Mouse (Mus musculus) skeletal muscle tissue, adult 2 months (tissue): ENCODE data around the gene Fcgrt.

Experiments
- DNase-seq: peaks from one replicate; pipeline ENCODE4 v3.0.0-alpha.2; 2012; ENCODE audit warnings: low read depth, low spot score

Fcgrt gene

DNA sequence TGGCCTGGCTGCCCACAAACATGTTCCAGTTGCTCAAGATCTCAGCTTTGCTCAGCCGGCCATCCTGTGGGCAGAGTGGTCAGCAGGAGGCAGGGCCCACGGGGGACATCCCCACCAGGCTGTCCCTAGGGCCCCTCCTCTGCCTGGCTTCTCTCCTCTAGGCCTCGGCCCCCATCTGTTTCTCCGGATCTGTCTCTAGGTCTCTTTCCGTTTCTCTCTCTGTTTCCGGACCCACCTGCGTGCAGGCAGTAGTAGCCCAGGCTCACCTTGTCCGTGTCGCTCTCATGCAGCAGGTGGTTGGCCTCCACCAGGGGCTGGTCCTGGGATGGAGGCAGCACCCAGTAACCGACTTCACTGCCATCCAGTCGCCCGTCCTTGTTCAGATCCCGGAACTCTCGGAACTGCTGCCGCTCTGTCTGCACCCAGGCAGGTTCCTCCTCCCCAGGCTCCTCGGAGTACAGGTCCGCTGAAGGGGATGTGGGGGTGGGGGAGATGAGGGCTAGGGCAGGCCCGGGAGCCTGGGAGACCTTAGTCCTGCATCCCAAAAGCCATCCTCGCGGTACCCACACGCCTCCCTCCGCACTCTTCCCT is 20.3 kb downstream of the Fcgrt start:
- no peak for DNase-seq

DNA sequence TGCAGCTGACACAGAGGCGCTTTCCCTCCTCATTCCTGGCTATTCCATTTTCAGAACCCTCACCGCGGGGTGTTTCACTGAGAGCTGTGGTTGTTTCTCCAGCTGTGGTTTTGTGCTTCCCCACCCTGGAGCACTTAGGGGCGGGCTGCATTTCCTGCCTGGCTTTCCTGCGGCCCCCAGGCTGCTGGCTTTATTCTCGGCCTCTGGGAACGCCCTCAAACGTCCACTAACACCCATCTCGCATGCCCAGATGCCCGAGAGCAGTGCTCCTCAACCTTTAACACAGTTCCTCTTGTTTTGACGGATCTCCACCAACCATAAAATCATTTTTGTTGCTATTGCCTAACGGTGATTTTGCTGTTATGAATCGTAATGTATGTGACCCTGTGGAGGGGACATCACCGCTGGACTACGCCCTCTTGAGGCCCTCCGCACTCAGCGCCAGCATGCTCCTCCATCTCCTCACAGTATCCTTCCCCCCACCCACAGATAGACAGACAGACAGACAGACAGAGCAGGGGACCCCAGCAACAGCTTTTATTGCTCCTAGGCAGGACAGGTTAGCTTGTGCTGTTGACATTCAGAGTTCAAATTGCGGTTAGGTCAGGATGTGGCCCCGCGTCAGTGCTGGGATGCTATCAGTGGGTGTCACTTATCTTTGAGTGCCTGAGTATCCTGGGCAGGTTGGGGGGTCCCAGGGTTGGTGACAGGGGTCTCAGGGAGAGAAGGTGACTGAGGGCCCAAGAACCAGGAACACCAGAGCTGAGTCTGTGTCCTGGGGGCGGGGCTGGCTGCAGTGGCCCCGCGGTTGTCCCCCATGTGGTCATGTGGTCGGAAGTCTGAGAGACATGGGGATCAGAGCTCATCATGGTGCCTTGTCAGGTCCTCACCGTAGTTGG is 21.0 kb downstream of the Fcgrt start:
- DNase-seq: no peak

DNA sequence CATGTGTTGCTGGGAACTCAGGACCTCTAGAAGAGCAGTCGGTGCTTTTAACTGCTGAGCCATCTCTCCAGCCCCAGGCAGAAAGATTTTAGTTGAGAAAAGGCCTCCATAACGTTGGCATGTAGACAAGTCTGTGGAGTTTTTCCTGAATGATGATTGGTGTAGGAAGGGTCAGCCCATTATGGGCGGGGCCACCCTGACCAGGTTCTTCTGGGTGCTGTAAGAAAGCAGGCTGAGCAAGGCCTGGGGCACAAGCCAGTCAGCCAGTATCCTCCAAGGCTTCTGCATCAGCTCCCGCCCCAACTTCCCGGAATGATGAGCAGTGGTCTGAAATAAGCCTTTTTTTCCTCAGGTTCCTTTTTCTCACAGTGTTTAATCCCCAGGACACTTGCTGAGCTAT is 22.6 kb downstream of the Fcgrt start:
- no peak for DNase-seq

DNA sequence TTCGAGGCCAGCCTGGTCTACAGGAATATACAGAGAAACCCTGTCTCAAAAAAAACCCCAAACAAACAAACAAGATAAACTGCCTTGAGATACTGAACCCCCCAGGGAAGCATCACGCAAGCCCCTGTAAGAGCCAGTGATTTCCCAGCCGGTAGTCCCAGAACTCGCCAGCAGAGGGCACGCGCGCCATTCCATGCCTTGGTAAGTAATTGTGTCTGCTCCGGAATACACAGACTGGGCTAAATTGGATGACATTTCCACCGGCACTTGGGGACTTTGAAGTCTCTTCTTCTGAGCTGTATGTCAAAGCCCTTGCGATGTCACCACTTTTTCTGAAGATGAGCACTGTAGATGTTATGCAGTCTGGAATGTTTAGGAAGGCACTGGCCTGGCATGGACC is 23.8 kb downstream of the Fcgrt start:
- DNase-seq: peak; percentile 86

DNA sequence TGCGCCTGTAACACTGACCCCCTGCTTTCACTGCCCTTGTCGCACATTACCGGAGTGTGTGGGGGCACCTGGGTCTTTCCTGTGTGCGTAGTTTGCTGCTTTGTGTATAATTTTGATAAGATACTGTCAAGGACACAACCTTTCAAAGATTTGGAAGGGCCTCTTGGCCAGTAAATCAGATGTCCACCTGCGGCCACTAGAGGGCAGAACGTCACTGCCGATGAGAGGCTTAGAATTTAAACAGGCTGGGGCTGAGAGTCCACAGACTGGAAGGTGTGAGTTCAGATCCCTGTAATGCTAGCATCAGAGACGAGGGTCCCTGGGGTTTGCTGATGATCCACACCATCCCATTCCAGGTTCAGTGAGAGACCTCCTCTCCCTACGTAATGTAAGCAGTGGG is 25.1 kb downstream of the Fcgrt start:
- peak; percentile 72 for DNase-seq

DNA sequence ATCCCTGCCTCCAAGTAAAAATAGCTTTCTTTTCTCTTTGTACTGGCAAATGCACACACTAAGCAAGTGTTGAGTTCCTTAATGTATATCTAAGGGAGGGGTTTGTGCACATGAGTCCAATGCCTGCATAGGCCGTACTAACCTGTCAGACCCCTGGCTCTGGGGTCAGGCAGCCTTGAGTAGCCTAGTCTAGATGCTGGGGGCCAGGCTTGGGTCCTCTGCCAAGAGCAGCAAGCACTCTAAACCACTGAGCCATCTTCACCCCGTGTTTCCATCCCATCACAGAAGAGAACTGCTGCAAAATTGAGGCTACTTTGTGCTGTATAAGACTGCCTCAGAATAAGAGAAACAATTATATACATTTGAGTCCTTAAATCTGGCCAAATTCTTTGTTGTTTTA is 25.8 kb downstream of the Fcgrt start:
- DNase-seq: no peak

DNA sequence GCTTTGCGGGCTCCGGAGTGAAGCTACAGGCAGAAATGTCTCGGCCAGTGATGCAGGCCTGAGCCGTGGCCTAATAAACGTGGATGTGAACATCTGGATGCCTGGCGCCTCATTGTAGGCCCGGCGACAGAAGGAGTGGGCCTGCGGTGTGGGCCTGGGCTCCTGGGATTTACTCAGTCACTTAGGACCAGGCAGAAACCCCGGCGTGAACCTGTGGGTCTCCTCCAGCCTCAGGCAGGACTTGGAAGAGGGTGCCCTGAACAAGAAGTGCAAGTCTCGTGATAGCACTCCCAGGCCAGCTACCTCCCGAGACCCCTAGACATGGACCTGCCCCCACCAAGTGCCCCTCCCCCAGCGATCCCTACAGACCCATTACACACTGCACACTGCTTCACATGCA is 26.3 kb downstream of the Fcgrt start:
- no peak for DNase-seq

DNA sequence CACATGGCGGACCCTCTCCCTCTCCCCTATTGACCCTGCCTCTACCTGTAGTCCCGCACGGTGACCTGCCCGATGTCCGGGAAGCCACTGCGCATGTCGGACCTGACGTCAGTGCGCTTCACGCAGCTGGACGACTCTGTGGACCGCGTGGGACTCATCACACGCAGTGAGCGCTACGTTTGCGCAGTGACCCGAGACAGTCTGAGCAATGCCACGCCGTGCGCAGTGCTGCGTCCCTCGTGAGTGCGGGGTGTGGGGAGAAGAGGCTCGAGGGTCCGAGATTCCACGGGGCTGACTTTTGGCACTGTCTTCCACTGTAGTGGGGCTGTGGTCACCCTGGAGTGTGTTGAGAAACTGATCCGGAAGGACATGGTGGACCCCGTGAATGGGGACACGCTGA is 27.1 kb downstream of the Fcgrt start:
- no peak for DNase-seq

DNA sequence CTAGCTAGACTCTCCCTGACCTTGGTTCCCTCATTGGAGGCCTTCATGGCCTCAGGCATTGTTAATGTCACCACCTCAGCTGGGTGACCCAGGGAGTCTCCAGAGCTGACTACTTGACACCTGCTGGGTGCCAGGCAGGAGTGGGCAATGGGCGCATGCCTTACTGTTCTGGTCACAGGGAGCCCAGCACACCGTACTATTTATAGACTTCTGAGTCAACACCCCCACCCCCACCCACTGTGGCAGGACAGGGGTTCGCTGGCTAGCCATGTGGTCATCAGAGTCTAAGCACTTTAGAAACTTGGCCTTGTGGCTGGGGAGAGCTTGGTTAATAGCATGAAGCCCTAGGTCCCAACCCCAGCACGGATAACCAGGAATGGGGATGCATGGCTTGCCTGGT is 28.2 kb downstream of the Fcgrt start:
- DNase-seq: peak; percentile 83

DNA sequence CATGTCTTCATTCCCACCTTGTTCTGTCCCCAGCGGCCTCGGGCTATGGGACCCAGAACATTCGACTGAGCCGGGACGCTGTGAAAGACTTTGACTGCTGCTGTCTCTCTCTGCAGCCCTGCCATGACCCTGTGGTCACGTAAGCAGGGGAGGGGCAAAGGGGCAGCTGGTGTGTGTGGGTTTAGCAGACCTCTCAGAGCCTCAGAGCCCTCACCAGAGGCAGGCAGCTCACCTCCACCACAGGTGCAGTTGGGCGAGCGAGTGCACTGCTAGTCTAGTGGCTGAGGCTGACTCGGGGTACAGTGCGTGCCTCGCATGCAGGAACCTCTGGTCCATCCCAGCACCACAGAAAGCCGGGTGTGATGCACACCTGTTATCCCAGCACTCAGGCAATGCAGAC is 29.7 kb downstream of the Fcgrt start:
- no peak for DNase-seq

DNA sequence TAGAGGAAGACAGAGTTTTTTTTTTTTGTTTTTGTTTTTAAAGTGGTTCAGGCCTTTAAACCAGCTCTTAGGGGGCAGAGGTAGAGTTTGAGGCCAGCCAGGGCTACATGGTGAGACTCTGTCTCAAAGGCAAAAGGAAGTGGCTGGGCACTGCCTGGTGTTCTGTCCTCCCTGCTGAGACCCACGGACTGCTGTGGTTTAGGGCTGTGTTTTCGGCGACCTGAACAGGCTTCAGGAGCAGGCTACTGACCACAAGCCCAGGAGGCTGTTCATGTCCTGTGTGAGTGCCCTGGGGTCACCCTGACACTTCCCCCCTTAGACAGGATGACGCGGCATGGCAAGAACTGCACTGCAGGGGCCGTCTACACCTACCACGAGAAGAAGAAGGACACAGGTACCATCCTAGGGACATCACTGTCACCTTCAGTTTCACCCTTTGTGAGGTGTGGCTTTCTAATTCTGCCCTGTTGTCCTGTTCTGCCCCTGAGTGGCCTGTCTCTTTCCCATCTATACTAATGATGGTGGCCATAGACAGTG is 30.4 kb downstream of the Fcgrt start:
- no peak for DNase-seq

DNA sequence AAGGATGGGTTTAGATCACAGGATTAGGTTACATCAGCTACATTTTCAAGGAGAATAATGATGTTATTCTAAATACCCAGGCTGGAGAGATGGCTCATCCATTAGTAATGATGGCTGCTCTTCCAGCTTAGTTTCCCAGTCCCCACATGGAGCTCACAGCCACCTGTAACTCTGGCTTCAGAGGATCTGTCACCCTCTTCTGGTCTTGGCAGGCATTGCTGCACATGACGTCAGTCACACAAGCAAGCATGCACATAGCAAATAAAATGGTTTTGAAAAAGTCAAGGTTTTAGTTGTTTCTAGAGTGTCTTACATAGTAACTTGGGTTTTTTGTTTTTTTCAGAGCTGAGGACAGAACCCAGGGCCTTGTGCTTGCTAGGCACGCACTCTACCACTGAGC is 31.4 kb downstream of the Fcgrt start:
- DNase-seq: no peak

DNA sequence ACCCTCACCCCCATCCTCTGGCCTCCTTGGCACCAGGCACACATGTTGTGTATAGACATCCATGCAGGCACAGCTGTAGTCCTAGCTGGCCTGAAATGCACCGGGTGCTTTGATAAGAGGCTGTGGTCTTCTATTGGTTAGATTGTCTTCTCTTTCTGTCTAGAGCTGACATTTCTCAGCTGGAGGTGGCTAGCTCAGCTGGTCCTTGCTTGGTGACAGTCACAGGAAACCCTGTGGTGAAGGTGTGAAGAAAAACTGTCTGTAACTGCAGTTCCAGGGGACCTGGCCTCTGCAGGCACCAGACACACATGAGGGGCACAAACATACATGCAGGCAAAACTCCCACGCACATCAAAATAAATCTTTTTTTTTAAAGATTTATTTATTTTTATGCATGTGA is 34.0 kb downstream of the Fcgrt start:
- no peak for DNase-seq

DNA sequence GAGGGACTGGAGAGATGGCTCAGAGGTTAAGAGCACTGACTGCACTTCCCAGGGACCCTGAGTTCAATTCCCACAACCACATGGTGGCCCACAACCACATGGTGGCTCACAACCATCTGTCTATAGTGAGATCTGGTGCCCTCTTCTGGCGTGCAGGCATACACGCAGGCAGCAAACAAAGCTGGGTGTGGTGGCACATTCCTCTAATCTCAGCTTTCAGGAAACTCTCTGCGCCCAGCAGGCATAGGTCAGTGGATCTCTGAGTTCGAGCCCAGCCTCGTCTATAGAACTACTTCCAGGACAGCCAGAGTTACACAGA is 35.7 kb downstream of the Fcgrt start:
- DNase-seq: no peak

DNA sequence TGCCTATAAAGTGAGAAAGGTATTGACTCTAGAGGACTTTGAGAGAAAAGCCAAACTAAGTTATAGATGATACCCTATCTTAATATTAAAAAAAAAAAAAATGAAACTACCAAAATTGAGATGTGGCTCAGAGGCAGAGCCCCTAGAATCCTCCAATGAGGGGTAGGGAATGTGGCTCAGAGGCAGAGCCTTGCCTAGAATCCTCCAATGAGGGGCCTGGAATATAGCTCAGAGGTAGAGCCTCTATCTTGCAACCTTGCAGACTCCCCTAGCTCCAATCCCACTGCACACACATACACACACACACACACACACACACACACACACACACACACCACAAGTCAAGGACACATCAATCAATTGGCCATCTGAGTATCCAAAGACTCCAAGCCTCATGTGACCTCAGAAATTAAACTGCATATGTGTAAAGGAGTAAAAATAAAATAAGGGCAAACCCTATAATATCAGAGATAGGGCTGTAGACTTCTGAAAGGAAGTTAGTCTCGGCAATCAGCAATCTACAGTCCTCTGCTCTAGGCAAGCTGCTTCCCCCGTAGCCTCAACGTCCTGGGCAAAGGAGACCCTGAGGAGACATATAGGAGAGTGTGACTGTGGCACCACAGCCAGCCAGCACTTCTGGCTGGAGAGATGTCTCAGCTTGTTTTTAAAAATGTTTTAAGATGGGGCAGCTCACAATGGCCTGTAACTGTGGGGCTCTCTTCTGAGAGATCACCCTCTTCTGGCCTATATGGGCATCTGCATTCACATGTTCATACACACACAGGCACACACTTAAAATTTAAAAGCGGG is 36.3 kb downstream of the Fcgrt start:
- DNase-seq: no peak

DNA sequence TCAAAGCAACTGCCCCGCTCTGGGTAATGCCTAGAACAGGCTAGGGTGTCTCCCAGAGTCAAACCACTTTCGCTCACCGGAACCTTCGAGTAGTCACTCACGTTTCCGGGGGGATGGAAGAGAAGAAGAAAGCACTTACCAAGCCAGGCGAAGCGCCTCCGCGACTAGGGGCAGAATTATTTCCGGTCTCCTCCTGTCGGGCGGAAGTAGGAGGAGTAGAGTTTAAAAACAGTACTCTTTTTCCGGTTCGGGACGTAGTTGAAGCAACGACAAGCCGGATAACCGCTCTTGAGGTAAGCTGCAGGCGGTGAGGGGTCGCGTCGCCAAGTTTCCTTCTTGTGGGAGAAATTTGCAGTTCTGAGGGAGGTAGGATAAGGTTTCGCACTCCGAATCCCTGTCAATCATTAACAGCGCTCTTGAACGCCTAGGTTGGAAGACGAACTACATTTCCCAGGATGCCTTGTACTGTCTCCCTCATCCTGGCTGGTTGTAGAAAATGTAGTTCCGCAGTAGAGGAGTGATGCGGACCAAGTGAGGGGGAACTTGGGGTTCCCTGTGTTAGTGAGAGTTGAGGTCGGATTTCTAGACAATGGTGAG is 41.3 kb downstream of the Fcgrt start, which contains the start of the genes Nosip and Prrg2:
Gene Nosip (plus strand): TSS at position 191 of the 597 bp plus-strand sequence.
Gene Prrg2 (minus strand): TSS at position 439 of the 597 bp plus-strand sequence.
- DNase-seq: peak; percentile 96

DNA sequence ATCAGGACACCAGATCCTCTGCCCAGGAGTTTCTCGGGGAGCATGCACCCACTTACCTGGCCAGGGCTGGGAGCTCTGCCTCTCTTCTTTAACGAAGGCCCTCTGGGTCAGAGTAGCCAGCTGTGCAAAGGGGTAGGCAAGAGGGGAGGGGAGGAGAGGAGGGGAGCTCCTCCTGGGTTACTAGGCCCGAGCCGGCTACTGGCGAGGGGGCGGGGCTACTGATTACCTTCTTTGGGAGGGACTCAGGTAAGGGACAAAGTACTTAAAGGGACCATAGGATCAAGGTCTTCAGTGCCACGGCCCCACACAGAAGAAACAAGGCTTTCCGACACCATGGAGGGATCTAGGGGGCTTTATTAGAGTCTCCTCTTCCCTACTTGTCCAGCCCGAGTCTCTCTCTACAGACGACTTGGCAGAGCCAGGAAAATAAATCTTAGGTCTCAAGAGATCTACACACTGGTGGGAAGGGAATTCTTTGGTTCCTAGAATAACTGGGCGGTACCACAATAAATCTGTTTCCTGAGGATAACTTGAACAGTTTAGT is 42.0 kb downstream of the Fcgrt start:
- no peak for DNase-seq

DNA sequence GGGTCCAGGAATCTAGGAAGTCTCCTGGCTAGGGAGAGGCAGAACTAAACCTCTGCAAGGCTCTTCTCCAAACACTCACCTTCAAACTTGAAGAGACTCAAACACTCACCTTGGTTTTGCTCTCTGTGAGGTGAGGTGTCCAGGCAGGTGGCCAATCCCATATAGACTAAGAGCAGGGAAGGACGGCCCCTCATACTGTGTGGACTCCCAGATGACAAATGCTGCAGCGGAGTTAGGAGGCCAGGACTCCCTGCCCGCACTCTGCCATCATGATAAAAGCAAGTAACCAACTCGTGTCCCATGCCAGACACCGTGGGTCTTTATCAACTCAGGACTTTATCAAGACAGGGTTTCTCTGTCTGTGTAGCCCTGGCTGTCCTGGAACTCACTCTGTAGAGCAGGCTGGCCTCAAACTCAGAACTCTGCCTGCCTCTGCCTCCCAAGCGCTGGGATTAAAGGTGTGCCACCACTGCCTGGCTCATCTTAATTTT is 43.0 kb downstream of the Fcgrt start:
- no peak for DNase-seq

DNA sequence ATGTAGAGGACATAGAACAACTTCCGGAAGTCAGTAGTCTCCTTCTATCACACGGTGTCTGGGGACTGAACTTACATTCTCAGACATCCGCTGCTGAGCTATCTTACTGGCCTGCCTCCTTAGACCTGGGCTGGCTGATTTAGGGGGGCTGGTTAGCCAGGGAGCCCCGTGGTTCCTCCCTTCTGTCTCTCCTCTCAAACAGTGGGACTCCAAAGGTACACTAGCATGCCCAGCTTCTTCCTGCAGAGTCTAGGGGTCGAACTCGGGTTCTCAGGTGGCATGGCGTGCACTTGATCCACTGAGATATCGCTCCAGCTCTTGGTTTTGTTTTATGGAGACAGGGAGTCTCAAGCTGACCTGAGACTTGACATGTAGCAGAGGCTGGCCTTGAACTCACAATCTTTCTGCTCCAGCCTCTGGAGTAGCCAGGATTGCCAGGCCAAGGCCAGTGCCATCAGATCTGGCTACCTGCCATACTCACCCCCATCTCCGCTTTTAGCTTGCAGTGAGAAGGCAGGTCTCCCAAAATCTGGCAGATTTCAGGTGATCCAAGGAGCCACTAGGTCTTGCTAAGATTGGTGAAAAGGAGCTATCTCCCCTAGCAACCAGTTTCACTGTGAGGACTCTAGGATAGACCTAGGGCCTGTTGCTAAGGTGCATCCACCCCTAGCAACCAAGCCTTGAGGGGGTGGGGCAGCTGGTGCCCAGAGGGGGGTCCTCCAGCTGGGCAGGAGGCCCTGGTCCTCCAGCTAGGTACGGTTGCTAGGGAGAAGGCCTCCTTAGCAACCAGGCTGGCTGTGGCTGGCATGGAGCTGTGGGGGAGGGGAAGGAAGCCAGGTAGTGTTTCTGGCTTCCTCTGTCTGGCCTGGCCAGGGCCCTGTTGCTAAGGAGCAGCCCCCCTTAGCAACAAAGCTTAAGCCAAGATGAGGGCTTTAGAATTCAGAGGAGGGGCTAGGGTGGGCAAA is 44.8 kb downstream of the Fcgrt start:
- no peak for DNase-seq

DNA sequence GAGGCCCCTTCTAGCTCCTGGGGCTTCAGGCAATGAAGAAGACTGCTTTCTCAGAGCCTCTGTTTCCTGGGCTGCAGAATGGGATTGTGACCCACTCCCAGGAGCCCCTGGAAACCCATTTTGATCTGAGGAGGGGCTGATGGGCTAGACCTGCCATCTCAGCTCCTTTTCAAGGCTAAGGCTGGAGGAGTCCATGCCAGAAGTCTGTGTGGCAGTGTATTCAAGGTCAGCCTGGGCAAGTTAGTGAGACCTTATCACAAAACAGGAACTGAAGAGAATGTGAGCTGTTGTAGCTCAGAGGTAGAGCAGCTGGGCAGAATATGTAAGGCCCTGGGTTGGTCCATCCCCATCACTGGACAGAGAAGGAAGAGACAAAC is 46.7 kb downstream of the Fcgrt start:
- DNase-seq: no peak
